Mouse (Mus musculus): Measurements from ENCODE around the gene Zc3h13. TPM values are rescaled to one million over a fixed set of nuclear protein-coding genes. Genes with fewer than 3 reads are reported as not detected.

The Zc3h13 gene
- polyA plus RNA-seq, 1 experiment from 2014 or later = 40.1 TPM

DNA sequence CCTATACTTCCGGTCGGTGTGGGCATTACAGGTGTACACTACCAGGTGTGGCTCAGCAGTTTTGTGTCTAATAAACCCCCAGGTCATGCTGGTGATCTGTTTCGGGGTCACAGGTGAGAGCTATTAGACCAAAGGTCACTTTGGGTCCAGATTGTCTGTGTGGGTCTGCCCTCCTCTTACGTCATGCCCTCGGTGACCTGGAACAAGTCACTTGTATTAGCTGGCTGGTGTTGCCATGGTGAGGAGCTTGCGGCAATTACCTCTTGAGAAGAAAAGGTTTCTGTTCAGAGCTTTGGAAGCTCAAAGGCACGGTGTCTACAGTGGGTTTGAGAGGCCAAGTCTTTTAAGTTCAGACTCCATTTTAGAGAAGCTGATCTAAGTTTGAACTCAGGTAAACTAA, 93.4 kb downstream of the Zc3h13 start:
- DNase-seq = peak; percentile 32
- H3K9me3 ChIP-seq (ENCODE audit: control insufficient read depth, low read length) = no peaks in the 10 kb centered on the region
- H3K9ac ChIP-seq (replicated peaks; ENCODE audit: low read length) = no peak overlapping the region

More for the DNA sequence above, 93.4 kb downstream of the Zc3h13 start:
- no peaks in the 10 kb centered on the region for H3K36me3 ChIP-seq (ENCODE audit: control insufficient read depth, insufficient read depth, low read length)
- no peak overlapping the region for H3K27ac ChIP-seq (replicated peaks; ENCODE audit: low read depth, low read length)
- H3K4me1 ChIP-seq (ENCODE audit: control insufficient read depth, insufficient read depth, low read length) = no peaks in the 10 kb centered on the region
- no peak overlapping the region for H3K4me3 ChIP-seq (replicated peaks; ENCODE audit: low read depth, low read length)
- H3K4me2 ChIP-seq (ENCODE audit: low read length) = no peak overlapping the region
- ATAC-seq (ENCODE audit: low FRiP score, low TSS enrichment) = no peak
- no peaks in the 10 kb centered on the region for H3K27me3 ChIP-seq (ENCODE audit: control insufficient read depth, insufficient read depth, low read length)
- 42% methylated on average over 7 of the region's 7 CpGs for WGBS

Small RNA genes within 50 kb of the gene (microRNA-seq; reads per million reads assigned to microRNA genes)
- gene Gm44482 = not detected

Other genes starting within 250 kb of the Zc3h13 start
- 0.08 TPM in 1 of 2 replicates, not detected in the other for gene Lrrc63, start 153.5 kb upstream of the Zc3h13 start, polyA plus RNA-seq (2014; fragmentation: Nextera tagmentation; extraction: Ambion mirVana)
- gene Lcp1, start 153.3 kb upstream of the Zc3h13 start, polyA plus RNA-seq (2014; fragmentation: Nextera tagmentation; extraction: Ambion mirVana) = 5.1 and 19.0 TPM in 2 replicates
- gene Cpb2, start 42.1 kb upstream of the Zc3h13 start, polyA plus RNA-seq (2014; fragmentation: Nextera tagmentation; extraction: Ambion mirVana) = not detected in 2 replicates
- 2.6 and 5.6 TPM in 2 replicates for gene Siah3, start 171.6 kb downstream of the Zc3h13 start, polyA plus RNA-seq (2014; fragmentation: Nextera tagmentation; extraction: Ambion mirVana)

Data from midbrain, embryonic 14.5 days (tissue).